Mouse (Mus musculus) ES-Bruce4 (cell line): ENCODE results near the gene Myof. TPM values are rescaled to one million over a fixed set of nuclear protein-coding genes. Genes with fewer than 3 reads are reported as not detected.

Source experiments
- H3K27ac ChIP-seq: 2 replicates; pipeline ENCODE4 v1.5.1; 2012; ENCODE audit warnings: low read length, inconsistent platforms; ENCODE audit not compliant: insufficient read depth
- H3K27me3 ChIP-seq: 2 replicates; pipeline ENCODE4 v1.6.1; 2012; ENCODE audit warnings: mild to moderate bottlenecking, low read length, inconsistent platforms; ENCODE audit not compliant: control insufficient read depth, poor library complexity, insufficient read depth, severe bottlenecking
- H3K36me3 ChIP-seq: 2 replicates; pipeline ENCODE4 v1.6.1; 2012; ENCODE audit warnings: inconsistent platforms, mild to moderate bottlenecking, low read length, moderate library complexity; ENCODE audit not compliant: control insufficient read depth, poor library complexity, insufficient read depth, severe bottlenecking
- H3K4me1 ChIP-seq: one replicate; pipeline ENCODE4 v1.8.1; 2011; ENCODE audit warnings: low read length; ENCODE audit not compliant: control insufficient read depth, insufficient read depth
- H3K4me3 ChIP-seq: 2 replicates; pipeline ENCODE4 v1.5.1; 2011; ENCODE audit warnings: low read depth, mild to moderate bottlenecking, low read length
- H3K9ac ChIP-seq: 2 replicates; pipeline ENCODE4 v1.6.1; 2012; ENCODE audit warnings: low read depth, mild to moderate bottlenecking, inconsistent platforms; ENCODE audit not compliant: poor library complexity, severe bottlenecking
- H3K9me3 ChIP-seq: replicated peaks from 2 replicates; pipeline ENCODE4 v1.6.1; 2012; ENCODE audit warnings: mild to moderate bottlenecking, low read length, inconsistent platforms; ENCODE audit not compliant: control insufficient read depth, poor library complexity, insufficient read depth, severe bottlenecking
- CTCF ChIP-seq: IDR thresholded peaks from one replicate; pipeline ENCODE4 v1.8.1; 2011; ENCODE audit warnings: low read depth, low read length
- EP300 ChIP-seq: IDR thresholded peaks from 2 replicates; pipeline ENCODE4 v1.6.1; 2011; ENCODE audit warnings: low read depth, low read length; ENCODE audit not compliant: insufficient read depth
- POLR2A ChIP-seq: IDR thresholded peaks from one replicate; pipeline ENCODE4 v1.8.1; 2011; ENCODE audit warnings: low read length; ENCODE audit not compliant: insufficient read depth
- polyA plus RNA-seq: library from polyadenylated mRNA; stranded (reverse); fragments of >200 nt; gene quantifications from 2 replicates; pipeline ENCODE4 v1.2.4, GENCODE M21; 2011; ENCODE audit warnings: low read depth; ENCODE audit not compliant: missing spikeins, insufficient read depth, insufficient read length

Gene Myof
- polyA plus RNA-seq, 1 experiment: 23.1 TPM

DNA sequence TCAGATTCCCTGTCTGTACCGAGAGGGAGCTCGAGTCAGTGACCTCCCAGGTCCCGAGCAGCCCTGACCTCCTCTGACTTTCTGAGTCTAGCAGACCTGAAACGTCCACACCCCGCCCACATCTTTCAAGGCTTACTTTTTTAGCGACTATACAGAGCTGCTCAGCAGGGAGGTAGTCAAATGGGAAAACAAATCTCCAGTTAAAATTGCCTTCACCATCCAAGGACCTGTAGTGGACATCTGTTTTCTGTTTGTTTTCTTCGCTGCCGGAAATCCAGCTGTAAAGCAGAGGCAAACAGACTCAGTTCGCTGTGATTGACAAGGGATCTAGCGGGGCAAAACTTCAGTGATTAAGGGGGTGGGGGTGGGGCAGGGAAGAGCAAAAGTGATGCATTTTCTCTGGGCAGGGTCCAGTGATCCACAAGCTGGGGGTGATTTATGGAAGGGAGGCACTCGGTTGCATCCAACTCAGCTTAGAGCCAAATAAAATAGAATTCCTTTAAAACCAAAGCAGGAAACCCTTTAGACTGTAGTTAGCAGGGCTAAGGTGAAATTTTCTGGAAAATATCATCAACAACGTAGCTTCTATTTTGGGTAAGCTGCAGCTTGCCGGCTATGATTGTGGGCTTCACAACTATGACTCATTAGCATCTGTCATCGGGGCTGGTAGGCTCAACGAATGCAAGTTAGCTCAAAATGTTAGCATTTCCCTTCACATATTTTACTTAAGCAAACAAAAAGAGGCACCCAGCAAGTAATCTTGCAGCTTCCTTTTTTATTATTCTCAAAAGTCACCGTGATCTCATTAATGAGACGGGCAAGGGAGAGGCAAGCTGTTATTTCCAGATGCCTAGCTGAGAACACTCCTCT, 135.7 kb downstream of the Myof start:
- TF ChIP-seq POLR2A (no peak), EP300 (no peak), CTCF (no peak)
- no peaks in the 10 kb centered on the region for H3K4me1 ChIP-seq
- no peak overlapping the region for H3K27ac ChIP-seq
- no peaks in the 10 kb centered on the region; the same call in 1 of the 2 replicates for H3K9me3 ChIP-seq
- peaks cover under 1% of the 10 kb centered on the region; the same call in 1 of the 2 replicates for H3K27me3 ChIP-seq
- no peaks in the 10 kb centered on the region for H3K36me3 ChIP-seq
- no peak overlapping the region for H3K4me3 ChIP-seq
- H3K9ac ChIP-seq: no peak overlapping the region

DNA sequence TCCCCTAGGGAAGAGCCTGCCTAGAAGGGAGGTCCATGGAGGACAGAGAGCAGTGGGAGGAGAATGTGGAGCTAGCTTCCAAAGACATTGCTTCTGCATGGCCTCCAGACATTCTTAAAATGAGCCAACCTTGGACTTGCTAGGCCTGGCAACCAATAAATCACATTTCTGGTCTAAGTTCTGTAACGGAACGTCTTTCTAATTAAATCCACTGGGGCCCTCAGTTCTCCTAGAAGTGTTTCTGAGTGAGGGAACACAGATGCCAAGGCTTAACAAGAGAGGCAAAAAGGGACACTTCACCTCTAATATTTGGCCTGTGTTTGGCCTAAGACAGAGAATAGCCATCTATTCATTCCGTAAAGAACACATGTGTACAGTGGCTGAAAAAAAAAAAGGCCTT, 136.5 kb downstream of the Myof start:
- no peak overlapping the region for H3K9ac ChIP-seq
- peaks cover 1% of the 10 kb centered on the region; the same call in 1 of the 2 replicates for H3K27me3 ChIP-seq
- H3K4me1 ChIP-seq: no peaks in the 10 kb centered on the region
- TF ChIP-seq POLR2A: no peak
- no peak for TF ChIP-seq CTCF
- no peak for TF ChIP-seq EP300
- no peaks in the 10 kb centered on the region for H3K36me3 ChIP-seq
- no peaks in the 10 kb centered on the region; the same call in 1 of the 2 replicates for H3K9me3 ChIP-seq
- no peak overlapping the region for H3K27ac ChIP-seq
- no peak overlapping the region for H3K4me3 ChIP-seq

DNA sequence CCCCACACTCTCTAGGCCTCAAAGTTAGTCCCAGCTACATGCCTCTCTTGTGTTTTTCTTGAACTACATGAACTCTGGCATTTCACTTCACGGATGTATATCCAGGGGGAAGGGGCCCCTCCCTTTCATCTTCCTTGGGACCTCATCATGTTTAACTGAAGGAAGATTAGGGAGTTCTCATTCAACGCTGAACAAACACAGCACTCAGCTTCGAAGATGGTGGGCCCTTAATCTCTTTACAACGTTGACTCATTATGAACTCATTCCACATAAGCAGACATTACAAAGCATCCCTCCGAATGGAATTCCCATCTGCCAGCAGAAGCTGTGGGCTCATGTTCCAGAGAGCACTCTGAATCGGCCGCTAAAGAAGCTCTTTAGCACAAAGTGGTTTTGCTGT, 147.3 kb downstream of the Myof start:
- no peak overlapping the region for H3K9ac ChIP-seq
- no peaks in the 10 kb centered on the region for H3K36me3 ChIP-seq
- H3K27ac ChIP-seq: no peak overlapping the region
- H3K27me3 ChIP-seq: no peaks in the 10 kb centered on the region; the same call in 1 of the 2 replicates
- no peak for TF ChIP-seq EP300
- TF ChIP-seq CTCF: no peak
- TF ChIP-seq POLR2A: no peak
- no peak overlapping the region for H3K4me3 ChIP-seq
- no peaks in the 10 kb centered on the region for H3K4me1 ChIP-seq
- H3K9me3 ChIP-seq: no peaks in the 10 kb centered on the region

DNA sequence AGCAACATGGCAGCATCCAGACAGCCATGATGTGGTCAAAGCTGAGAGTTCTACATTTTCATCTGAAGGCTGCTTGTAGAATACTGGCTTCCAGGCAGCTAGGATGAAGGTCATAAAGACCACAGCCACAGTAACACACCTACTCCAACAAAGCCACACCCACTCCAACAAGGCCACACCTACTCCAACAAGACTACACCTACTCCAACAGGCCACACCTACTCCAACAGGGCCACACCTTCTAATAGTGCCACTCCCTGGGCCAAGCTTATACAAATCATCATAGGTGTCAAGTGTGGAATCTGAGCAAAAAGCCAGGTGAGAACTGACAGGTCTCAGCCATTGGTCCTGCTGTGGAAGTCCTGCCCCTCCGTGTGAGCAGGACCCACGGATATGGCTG, 152.4 kb downstream of the Myof start:
- H3K4me3 ChIP-seq: no peak overlapping the region
- H3K4me1 ChIP-seq: peaks cover 2% of the 10 kb centered on the region
- TF ChIP-seq EP300 (no peak), CTCF (no peak), POLR2A (no peak)
- no peaks in the 10 kb centered on the region for H3K9me3 ChIP-seq
- H3K27me3 ChIP-seq: no peaks in the 10 kb centered on the region; the same call in 1 of the 2 replicates
- H3K36me3 ChIP-seq: no peaks in the 10 kb centered on the region
- no peak overlapping the region for H3K27ac ChIP-seq
- H3K9ac ChIP-seq: no peak overlapping the region

DNA sequence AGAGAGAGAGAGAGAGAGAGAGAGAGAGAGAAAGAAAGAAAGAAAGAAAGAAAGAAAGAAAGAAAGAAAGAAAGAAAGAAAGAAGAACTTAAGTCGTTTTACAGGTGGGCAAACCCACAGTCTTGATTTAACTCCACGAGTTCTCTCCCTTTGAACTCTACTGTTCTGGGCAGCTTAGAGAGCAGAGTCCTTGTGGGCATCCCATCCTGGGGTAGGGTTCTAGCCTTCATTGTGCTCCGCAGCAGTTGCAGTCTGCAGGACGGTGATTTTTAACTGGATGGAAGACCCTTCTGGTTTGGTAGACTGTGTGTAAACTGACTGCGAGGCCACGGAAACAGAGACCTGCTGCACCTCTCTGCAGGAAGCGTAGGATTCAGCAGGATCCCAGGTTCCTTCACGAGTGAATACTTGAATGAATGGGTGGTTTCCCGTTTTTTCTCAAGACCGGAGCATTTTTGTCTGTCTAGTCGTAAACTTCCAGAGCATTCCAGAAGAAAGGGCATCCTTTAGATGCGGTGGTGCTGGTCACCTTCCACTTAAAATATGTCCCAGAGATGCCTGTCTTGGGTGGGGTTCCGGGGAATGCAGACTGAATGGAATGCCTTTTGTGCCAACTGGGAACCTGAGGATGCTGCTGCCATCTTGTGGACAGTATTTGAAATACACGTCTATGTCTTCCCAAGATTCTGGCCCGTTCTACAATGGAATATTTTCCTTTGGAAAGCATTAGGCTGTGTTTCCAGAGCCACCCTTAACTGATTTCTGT, 156.8 kb downstream of the Myof start:
- Histone ChIP-seq H3K27me3 (peaks cover 1% of the 10 kb centered on the region; the same call in 1 of the 2 replicates), H3K9ac (no peak overlapping the region)

More for the DNA sequence above, 156.8 kb downstream of the Myof start:
- H3K4me3 ChIP-seq: no peak overlapping the region; the same call in 1 of the 2 replicates
- TF ChIP-seq CTCF: peak; percentile 49
- no peak for TF ChIP-seq POLR2A
- TF ChIP-seq EP300: 0 out of 2 replicates have a peak, but pooled peaks have one; percentile 58
- no peaks in the 10 kb centered on the region for H3K36me3 ChIP-seq
- peaks cover 2% of the 10 kb centered on the region for H3K4me1 ChIP-seq
- H3K9me3 ChIP-seq: no peaks in the 10 kb centered on the region
- peak overlapping the region; percentile 38; the same call in 1 of the 2 replicates for H3K27ac ChIP-seq
